Mouse (Mus musculus) E14TG2a.4 (cell line): ENCODE results near the gene Tnnt2.
A peak's percentile ranks its signal among the peaks of the same experiment; 100 is the strongest.

Experiments used
- H3K27me3 ChIP-seq: 2 replicates; pipeline ENCODE4 v1.6.1; 2014; ENCODE audit warnings: low read length, control low read depth; ENCODE audit not compliant: insufficient read depth
- H3K36me3 ChIP-seq: 2 replicates; pipeline ENCODE4 v1.6.1; 2014; ENCODE audit warnings: low read length, control low read depth; ENCODE audit not compliant: insufficient read depth
- H3K4me1 ChIP-seq: replicated peaks from 2 replicates; pipeline ENCODE4 v1.6.1; 2014; ENCODE audit warnings: low read depth, low read length, control low read depth
- H3K4me3 ChIP-seq: replicated peaks from 2 replicates; pipeline ENCODE4 v1.5.1; 2014; ENCODE audit warnings: mild to moderate bottlenecking, low read length
- H3K9me3 ChIP-seq: 2 replicates; pipeline ENCODE4 v1.6.1; 2014; ENCODE audit warnings: low read length, control low read depth
- CTCF ChIP-seq: conservative IDR thresholded peaks from 2 replicates; pipeline ENCODE4 v1.5.1; 2014; ENCODE audit warnings: low read length
- NANOG ChIP-seq: IDR thresholded peaks from 2 replicates; pipeline ENCODE4 v1.6.1; 2014; ENCODE audit warnings: borderline replicate concordance, low read length, mixed read lengths
- POU5F1 ChIP-seq: IDR thresholded peaks from 2 replicates; pipeline ENCODE4 v1.6.1; 2014; ENCODE audit warnings: low read length, borderline replicate concordance

The Tnnt2 gene

GRCm38 (mm10) chr1:135834206-135834859, 1.8 kb upstream of the Tnnt2 start:
- Histone ChIP-seq H3K27me3 (peaks cover 20% of the 10 kb centered on the region), H3K9me3 (no peaks in the 10 kb centered on the region), H3K4me3 (no peak overlapping the region), H3K36me3 (peaks cover 28% of the 10 kb centered on the region), H3K4me1 (peaks cover 31% of the 10 kb centered on the region)
- no peak for TF ChIP-seq POU5F1
- TF ChIP-seq NANOG: no peak
- TF ChIP-seq CTCF: no peak

GRCm38 (mm10) chr1:135834983-135835382, 1.2 kb upstream of the Tnnt2 start:
- H3K4me3 ChIP-seq: 0 out of 2 replicates have a peak overlapping the region, but pooled peaks have one; percentile 6
- H3K27me3 ChIP-seq: peaks cover 20% of the 10 kb centered on the region
- no peak for TF ChIP-seq NANOG
- no peak for TF ChIP-seq CTCF
- TF ChIP-seq POU5F1: no peak
- H3K9me3 ChIP-seq: no peaks in the 10 kb centered on the region
- peaks cover 31% of the 10 kb centered on the region for H3K4me1 ChIP-seq
- peaks cover 24% of the 10 kb centered on the region for H3K36me3 ChIP-seq

GRCm38 (mm10) chr1:135838626-135839025, 2.5 kb downstream of the Tnnt2 start:
- Histone ChIP-seq H3K27me3 (peaks cover 32% of the 10 kb centered on the region), H3K36me3 (no peaks in the 10 kb centered on the region), H3K4me3 (no peak overlapping the region), H3K9me3 (peaks cover 2% of the 10 kb centered on the region; the same call in 1 of the 2 replicates), H3K4me1 (peaks cover 21% of the 10 kb centered on the region)
- TF ChIP-seq POU5F1: no peak
- no peak for TF ChIP-seq CTCF
- no peak for TF ChIP-seq NANOG

GRCm38 (mm10) chr1:135839065-135839464, 2.9 kb downstream of the Tnnt2 start:
- H3K36me3 ChIP-seq: no peaks in the 10 kb centered on the region
- H3K9me3 ChIP-seq: peaks cover 6% of the 10 kb centered on the region; the same call in 1 of the 2 replicates
- H3K4me3 ChIP-seq: no peak overlapping the region
- H3K27me3 ChIP-seq: peaks cover 35% of the 10 kb centered on the region
- H3K4me1 ChIP-seq: peaks cover 16% of the 10 kb centered on the region
- TF ChIP-seq NANOG: no peak
- TF ChIP-seq CTCF: no peak
- no peak for TF ChIP-seq POU5F1

- Histone ChIP-seq H3K9me3 (peaks cover 6% of the 10 kb centered on the region; the same call in 1 of the 2 replicates), H3K4me1 (peaks cover 12% of the 10 kb centered on the region), H3K4me3 (no peak overlapping the region), H3K27me3 (peaks cover 46% of the 10 kb centered on the region), H3K36me3 (no peaks in the 10 kb centered on the region)
- TF ChIP-seq POU5F1 (no peak), NANOG (no peak), CTCF (no peak)
These were observed 4.7 kb downstream of the Tnnt2 start for GRCm38 (mm10) chr1:135840675-135841395.

GRCm38 (mm10) chr1:135843519-135844262, 7.5 kb downstream of the Tnnt2 start:
- Histone ChIP-seq H3K36me3 (no peaks in the 10 kb centered on the region), H3K27me3 (peaks cover 38% of the 10 kb centered on the region), H3K4me3 (no peak overlapping the region), H3K9me3 (peaks cover 6% of the 10 kb centered on the region; the same call in 1 of the 2 replicates), H3K4me1 (peaks cover 13% of the 10 kb centered on the region; the same call in 1 of the 2 replicates)
- TF ChIP-seq CTCF (no peak), POU5F1 (no peak)

- Histone ChIP-seq H3K36me3 (no peaks in the 10 kb centered on the region), H3K4me3 (no peak overlapping the region)
- TF ChIP-seq POU5F1 (no peak), CTCF (no peak), NANOG (no peak)
These were observed 8.3 kb downstream of the Tnnt2 start for GRCm38 (mm10) chr1:135844481-135844880.

GRCm38 (mm10) chr1:135846632-135847031, 10.5 kb downstream of the Tnnt2 start:
- Histone ChIP-seq H3K36me3 (no peaks in the 10 kb centered on the region), H3K27me3 (peaks cover 50% of the 10 kb centered on the region), H3K4me3 (no peak overlapping the region), H3K4me1 (peaks cover 15% of the 10 kb centered on the region), H3K9me3 (peaks cover 6% of the 10 kb centered on the region; the same call in 1 of the 2 replicates)
- TF ChIP-seq POU5F1 (no peak), CTCF (no peak), NANOG (no peak)

More at GRCm38 (mm10) chr1:135844481-135844880, 8.3 kb downstream of the Tnnt2 start:
- Histone ChIP-seq H3K9me3 (peaks cover 6% of the 10 kb centered on the region; the same call in 1 of the 2 replicates), H3K4me1 (peaks cover 13% of the 10 kb centered on the region; the same call in 1 of the 2 replicates), H3K27me3 (peaks cover 41% of the 10 kb centered on the region)
